Mouse (Mus musculus) T-helper 17 cell (primary cell): ENCODE measurements at regions not wholly inside any gene's neighbourhood (a gene's known extent, or its start where the extent isn't known, plus 50 kb on each side); places are given as distances from the start of the nearest gene placed in this dataset.

Experiments used
- in situ Hi-C, 2 experiments: fragments of 300-600 bp; cut with MboI, MseI; formaldehyde crosslinking; loops; 1 replicate in 1 of 2; 2 replicates in 1 of 2; pipeline ENCODE4 v1.15.1; 2025; ENCODE audit warnings: high pct_unique_total_duplicates in 2 of 2

- in situ Hi-C loops = loop anchor here (5.0 kb wide), 3 partner anchors 38 to 328 kb away; partner anchors contain the start of gene Marcks (in 1 of the 2)
Observed at GRCm38 (mm10) chr10:37335148-37335547, 196.4 kb upstream of the Marcks start.

- in situ Hi-C loops = no loop called here
Observed at GRCm38 (mm10) chr10:37326168-37326534, 187.4 kb upstream of the Marcks start.

- in situ Hi-C loops = no loop called here
Observed at GRCm38 (mm10) chr10:37325514-37326167, 186.9 kb upstream of the Marcks start.

- in situ Hi-C loops = loop anchor here in 1 of 2 experiments (5.0 kb wide), 1 partner anchor 181 kb away; no protein-coding TSS in a partner anchor
Observed at GRCm38 (mm10) chr10:37323689-37324088, 185.0 kb upstream of the Marcks start.

- in situ Hi-C loops = loop anchor here in 1 of 2 experiments (5.0 kb wide), 1 partner anchor 181 kb away; no protein-coding TSS in a partner anchor
Observed at GRCm38 (mm10) chr10:37322809-37323208, 184.1 kb upstream of the Marcks start.

GRCm38 (mm10) chr10:37322310-37322709 lies 183.6 kb upstream of the Marcks start:
- in situ Hi-C loops = loop anchor here in 1 of 2 experiments (5.0 kb wide), 1 partner anchor 180 kb away; no protein-coding TSS in a partner anchor

- in situ Hi-C loops = loop anchor here in 1 of 2 experiments (5.0 kb wide), 1 partner anchor 179 kb away; no protein-coding TSS in a partner anchor
Observed at GRCm38 (mm10) chr10:37321171-37321570, 182.5 kb upstream of the Marcks start.

GRCm38 (mm10) chr10:37319746-37320430 lies 181.2 kb upstream of the Marcks start:
- in situ Hi-C loops = loop anchor here in 1 of 2 experiments (5.0 kb wide), 1 partner anchor 178 kb away; no protein-coding TSS in a partner anchor

GRCm38 (mm10) chr10:37316701-37317100 lies 178.0 kb upstream of the Marcks start:
- in situ Hi-C loops = no loop called here

- in situ Hi-C loops = no loop called here
Observed at GRCm38 (mm10) chr10:37315804-37316203, 177.1 kb upstream of the Marcks start.

- in situ Hi-C loops = no loop called here
Observed at GRCm38 (mm10) chr10:37314746-37315430, 176.2 kb upstream of the Marcks start.

GRCm38 (mm10) chr10:37313461-37313860 lies 174.7 kb upstream of the Marcks start:
- in situ Hi-C loops = no loop called here

- in situ Hi-C loops = no loop called here
Observed at GRCm38 (mm10) chr10:37310266-37310945, 171.7 kb upstream of the Marcks start.

- in situ Hi-C loops = no loop called here
Observed at GRCm38 (mm10) chr10:37304656-37305055, 165.9 kb upstream of the Marcks start.

GRCm38 (mm10) chr10:37300181-37300889 lies 161.6 kb upstream of the Marcks start:
- in situ Hi-C loops = no loop called here

- in situ Hi-C loops = loop anchor here in 1 of 2 experiments (5.0 kb wide), 1 partner anchor 38 kb away; no protein-coding TSS in a partner anchor
Observed at GRCm38 (mm10) chr10:37298689-37299421, 160.1 kb upstream of the Marcks start.

GRCm38 (mm10) chr10:37294231-37294630 lies 155.5 kb upstream of the Marcks start:
- in situ Hi-C loops = no loop called here

GRCm38 (mm10) chr10:37293292-37293691 lies 154.6 kb upstream of the Marcks start:
- in situ Hi-C loops = no loop called here

- in situ Hi-C loops = no loop called here
Observed at GRCm38 (mm10) chr10:37291639-37292495, 153.1 kb upstream of the Marcks start.
